34 mouse cellular contexts compared by ENCODE assay signal in genomic region chr6:135006372-135006771, GRCm38 (mm10). TPM values are rescaled to one million over a fixed set of nuclear protein-coding genes. Genes with fewer than 3 reads are reported as not detected.
DNase-seq lines count a peak whose midpoint lies in the region; ATAC-seq and TF ChIP-seq lines count a peak whose summit lies in the region.
"Had no signal": no experiment of that assay in that cellular context is flagged by ENCODE, and none has a peak within 500 bp of the region (broad histone marks: within the 10 kb centered on the region; RNA-seq: fewer than 3 reads in every experiment).

No protein-coding gene starts in this region.

- DNase-seq in embryonic facial prominence, embryonic 10.5 days (ENCODE audit: low spot score) = no peak
- DNase-seq in liver, postnatal 0 days = no peak
- DNase-seq in left cerebral cortex, postnatal 36 days (ENCODE audit: low spot score in 2 of 2) = no peak
- no peak for DNase-seq in layer of hippocampus, adult 11-12 months (ENCODE audit: low spot score)
- no peak for DNase-seq in urinary bladder, postnatal 25 days (ENCODE audit: low spot score)
- DNase-seq: adrenal gland, postnatal 25 days; cerebellum, adult 18-20 months; cerebellum, postnatal 25 days; forebrain, postnatal 0 days; heart, postnatal 36 days; kidney, adult 2 months; kidney, postnatal 36 days; retina, postnatal 1 day; right cerebral cortex, postnatal 14 days; thymus, adult 18-20 months; thymus, postnatal 25 days had no signal

- no peak overlapping the region for H3K4me3 ChIP-seq in embryonic facial prominence, embryonic 15.5 days (replicated peaks)
- no peak overlapping the region for H3K4me3 ChIP-seq in embryonic facial prominence, embryonic 10.5 days
- no peak overlapping the region for H3K4me3 ChIP-seq in liver, embryonic 12.5 days
- H3K4me3 ChIP-seq in liver, postnatal 0 days (ENCODE audit: low read depth, low read length) = no peak overlapping the region
- H3K4me3 ChIP-seq: embryonic facial prominence, embryonic 12.5 days; erythroblast, embryonic 14.5 days; forebrain, embryonic 12.5 days; heart, embryonic 15.5 days; hindbrain, embryonic 12.5 days; intestine, embryonic 15.5 days; limb, embryonic 10.5 days; limb, embryonic 15.5 days; lung, embryonic 15.5 days; midbrain, embryonic 10.5 days; midbrain, embryonic 15.5 days; neural tube, embryonic 15.5 days; stomach, embryonic 15.5 days had no signal

- H3K36me3 ChIP-seq in embryonic facial prominence, embryonic 15.5 days = no peaks in the 10 kb centered on the region
- no peaks in the 10 kb centered on the region for H3K36me3 ChIP-seq in embryonic facial prominence, embryonic 10.5 days (replicated peaks)
- H3K36me3 ChIP-seq in liver, embryonic 12.5 days = no peaks in the 10 kb centered on the region
- H3K36me3 ChIP-seq in liver, postnatal 0 days (replicated peaks; ENCODE audit: insufficient read depth, low read length) = no peaks in the 10 kb centered on the region
- H3K36me3 ChIP-seq: embryonic facial prominence, embryonic 12.5 days; forebrain, embryonic 12.5 days; heart, embryonic 15.5 days; hindbrain, embryonic 12.5 days; intestine, embryonic 15.5 days; limb, embryonic 10.5 days; limb, embryonic 15.5 days; lung, embryonic 15.5 days; midbrain, embryonic 10.5 days; midbrain, embryonic 15.5 days; neural tube, embryonic 15.5 days; stomach, embryonic 15.5 days had no signal

- intact Hi-C loops in left cerebral cortex, postnatal 36 days (cut with DNase I) = no loop called here

- no peaks in the 10 kb centered on the region for H3K9me3 ChIP-seq in embryonic facial prominence, embryonic 15.5 days (replicated peaks)
- H3K9me3 ChIP-seq in embryonic facial prominence, embryonic 10.5 days = no peaks in the 10 kb centered on the region
- no peaks in the 10 kb centered on the region for H3K9me3 ChIP-seq in liver, embryonic 12.5 days (replicated peaks)
- no peaks in the 10 kb centered on the region for H3K9me3 ChIP-seq in liver, postnatal 0 days (ENCODE audit: low read length)
- H3K9me3 ChIP-seq: embryonic facial prominence, embryonic 12.5 days; forebrain, embryonic 12.5 days; heart, embryonic 15.5 days; hindbrain, embryonic 12.5 days; intestine, embryonic 15.5 days; limb, embryonic 10.5 days; limb, embryonic 15.5 days; lung, embryonic 15.5 days; midbrain, embryonic 10.5 days; midbrain, embryonic 15.5 days; neural tube, embryonic 15.5 days; stomach, embryonic 15.5 days had no signal

- no peak overlapping the region for H3K27ac ChIP-seq in embryonic facial prominence, embryonic 15.5 days (replicated peaks)
- no peak overlapping the region for H3K27ac ChIP-seq in embryonic facial prominence, embryonic 10.5 days (replicated peaks)
- peak overlapping the region; percentile 71 for H3K27ac ChIP-seq in liver, embryonic 12.5 days
- H3K27ac ChIP-seq in liver, postnatal 0 days (ENCODE audit: low read depth) = no peak overlapping the region
- H3K27ac ChIP-seq: embryonic facial prominence, embryonic 12.5 days; forebrain, embryonic 12.5 days; heart, embryonic 15.5 days; hindbrain, embryonic 12.5 days; hindbrain, postnatal 0 days; intestine, embryonic 15.5 days; limb, embryonic 10.5 days; limb, embryonic 15.5 days; lung, embryonic 15.5 days; midbrain, embryonic 10.5 days; midbrain, embryonic 15.5 days; neural tube, embryonic 15.5 days; stomach, embryonic 15.5 days had no signal

- H3K9ac ChIP-seq in embryonic facial prominence, embryonic 15.5 days = no peak overlapping the region
- peak overlapping the region; percentile 32 for H3K9ac ChIP-seq in liver, embryonic 12.5 days
- H3K9ac ChIP-seq in liver, postnatal 0 days (replicated peaks) = no peak overlapping the region
- H3K9ac ChIP-seq: embryonic facial prominence, embryonic 12.5 days; forebrain, embryonic 12.5 days; forebrain, postnatal 0 days; heart, embryonic 15.5 days; hindbrain, embryonic 12.5 days; intestine, embryonic 15.5 days; limb, embryonic 15.5 days; lung, embryonic 15.5 days; midbrain, embryonic 15.5 days; neural tube, embryonic 15.5 days; stomach, embryonic 15.5 days had no signal

- H3K4me2 ChIP-seq in embryonic facial prominence, embryonic 15.5 days (replicated peaks) = no peak overlapping the region
- peak overlapping the region; percentile 44 for H3K4me2 ChIP-seq in liver, embryonic 12.5 days
- H3K4me2 ChIP-seq in liver, postnatal 0 days (ENCODE audit: low read depth, low read length) = peak overlapping the region; percentile 1; the same call in 1 of the 2 replicates
- H3K4me2 ChIP-seq: embryonic facial prominence, embryonic 12.5 days; forebrain, embryonic 12.5 days; heart, embryonic 15.5 days; hindbrain, embryonic 12.5 days; intestine, embryonic 15.5 days; limb, embryonic 15.5 days; lung, embryonic 15.5 days; midbrain, embryonic 15.5 days; neural tube, embryonic 15.5 days; stomach, embryonic 15.5 days had no signal

- no peaks in the 10 kb centered on the region for H3K4me1 ChIP-seq in embryonic facial prominence, embryonic 15.5 days
- 0 out of 2 replicates have a peak, but pooled peaks cover 2% of the 10 kb centered on the region for H3K4me1 ChIP-seq in embryonic facial prominence, embryonic 10.5 days
- peaks cover 55% of the 10 kb centered on the region for H3K4me1 ChIP-seq in liver, embryonic 12.5 days
- H3K4me1 ChIP-seq in liver, postnatal 0 days (ENCODE audit: insufficient read depth) = peaks cover 10% of the 10 kb centered on the region
- H3K4me1 ChIP-seq: embryonic facial prominence, embryonic 12.5 days; forebrain, embryonic 12.5 days; heart, embryonic 15.5 days; hindbrain, embryonic 12.5 days; intestine, embryonic 15.5 days; limb, embryonic 10.5 days; limb, embryonic 15.5 days; midbrain, embryonic 10.5 days; midbrain, embryonic 15.5 days; stomach, embryonic 15.5 days had no signal

- TF ChIP-seq CTCF in liver, postnatal 0 days (IDR thresholded peaks at IDR 0.05; ENCODE audit: low read depth) = no peak

- TF ChIP-seq EP300 in liver, postnatal 0 days (IDR thresholded peaks at IDR 0.05; ENCODE audit: low read depth) = 0 out of 2 replicates have a peak, but pooled peaks have one; percentile 29

- peak; percentile 19; the same call in 1 of the 2 replicates for ATAC-seq in embryonic facial prominence, embryonic 15.5 days (ENCODE audit: insufficient number of reproducible peaks, low FRiP score, low TSS enrichment, low read depth)
- ATAC-seq in common myeloid progenitor, adult 5-6 weeks (replicated peaks; ENCODE audit: low read depth, poor library complexity, severe bottlenecking) = peak; percentile 33
- ATAC-seq in liver, embryonic 12.5 days = peak; percentile 80
- peak; percentile 51 for ATAC-seq in liver, postnatal 0 days
- ATAC-seq: forebrain, postnatal 0 days; hindbrain, postnatal 0 days; intestine, embryonic 15.5 days; midbrain, embryonic 15.5 days had no signal

- H3K27me3 ChIP-seq in embryonic facial prominence, embryonic 15.5 days = no peaks in the 10 kb centered on the region
- no peaks in the 10 kb centered on the region for H3K27me3 ChIP-seq in embryonic facial prominence, embryonic 10.5 days (replicated peaks; ENCODE audit: low read depth, poor library complexity, severe bottlenecking)
- H3K27me3 ChIP-seq in liver, embryonic 12.5 days (replicated peaks) = no peaks in the 10 kb centered on the region
- H3K27me3 ChIP-seq in liver, postnatal 0 days (ENCODE audit: insufficient read depth, low read length) = no peaks in the 10 kb centered on the region
- H3K27me3 ChIP-seq: embryonic facial prominence, embryonic 12.5 days; forebrain, embryonic 12.5 days; heart, embryonic 15.5 days; hindbrain, embryonic 12.5 days; intestine, embryonic 15.5 days; limb, embryonic 15.5 days; lung, embryonic 15.5 days; midbrain, embryonic 15.5 days; neural tube, embryonic 15.5 days; stomach, embryonic 15.5 days had no signal

- WGBS in embryonic facial prominence, embryonic 15.5 days = 89% methylated on average over 4 of the region's 4 CpGs
- WGBS in embryonic facial prominence, embryonic 10.5 days = 95% methylated on average over 4 of the region's 4 CpGs
- WGBS in liver, embryonic 12.5 days (ENCODE audit: insufficient replicate concordance) = 23% methylated on average over 4 of the region's 4 CpGs
- WGBS in liver, postnatal 0 days (ENCODE audit: insufficient replicate concordance) = 41% methylated on average over 4 of the region's 4 CpGs

RNA-seq across cellular contexts. Expression of gene Ddx47, which starts 5.0 kb away (rescaled TPM):
- 101 and 108 TPM in 2 replicates for polyA plus RNA-seq in embryonic facial prominence, embryonic 15.5 days (2015; fragmentation: Nextera tagmentation; extraction: Ambion mirVana)
- 113 and 117 TPM in 2 replicates for polyA plus RNA-seq in embryonic facial prominence, embryonic 10.5 days (2016; fragmentation: Nextera tagmentation; extraction: Ambion mirVana)
- total RNA-seq in common myeloid progenitor, adult 5-6 weeks (2017) = 139 and 149 TPM in 2 replicates
- 84.5 and 87.3 TPM in 2 replicates for polyA plus RNA-seq in liver, embryonic 12.5 days (2016; fragmentation: Nextera tagmentation; extraction: Ambion mirVana)
- polyA plus RNA-seq in liver, postnatal 0 days (2015; fragmentation: Nextera tagmentation; extraction: Ambion mirVana) = 32.5 and 34.8 TPM in 2 replicates
- total RNA-seq in left cerebral cortex, postnatal 36 days (2021) = 10 to 100 TPM; 52.9 to 63.8 TPM

RNA-seq across cellular contexts. Expression of gene Apold1, which starts 24.9 kb away (rescaled TPM):
- polyA plus RNA-seq in embryonic facial prominence, embryonic 15.5 days (2015; fragmentation: Nextera tagmentation; extraction: Ambion mirVana) = 4.6 and 5.0 TPM in 2 replicates
- 2.6 and 2.7 TPM in 2 replicates for polyA plus RNA-seq in embryonic facial prominence, embryonic 10.5 days (2016; fragmentation: Nextera tagmentation; extraction: Ambion mirVana)
- total RNA-seq in common myeloid progenitor, adult 5-6 weeks (2017) = 0.39 and 0.64 TPM in 2 replicates
- polyA plus RNA-seq in liver, embryonic 12.5 days (2016; fragmentation: Nextera tagmentation; extraction: Ambion mirVana) = 2.2 and 2.3 TPM in 2 replicates
- 2.4 and 2.5 TPM in 2 replicates for polyA plus RNA-seq in liver, postnatal 0 days (2015; fragmentation: Nextera tagmentation; extraction: Ambion mirVana)
- 1 to 10 TPM; 3.2 to 8.0 TPM for total RNA-seq in left cerebral cortex, postnatal 36 days (2021)

RNA-seq across cellular contexts. Expression of gene Gprc5a, which starts 59.1 kb away (rescaled TPM):
- 6.8 and 8.3 TPM in 2 replicates for polyA plus RNA-seq in embryonic facial prominence, embryonic 15.5 days (2015; fragmentation: Nextera tagmentation; extraction: Ambion mirVana)
- 2.5 and 2.8 TPM in 2 replicates for polyA plus RNA-seq in embryonic facial prominence, embryonic 10.5 days (2016; fragmentation: Nextera tagmentation; extraction: Ambion mirVana)
- 0.15 and 0.69 TPM in 2 replicates for total RNA-seq in common myeloid progenitor, adult 5-6 weeks (2017)
- 0.64 and 0.74 TPM in 2 replicates for polyA plus RNA-seq in liver, embryonic 12.5 days (2016; fragmentation: Nextera tagmentation; extraction: Ambion mirVana)
- 0.21 and 0.32 TPM in 2 replicates for polyA plus RNA-seq in liver, postnatal 0 days (2015; fragmentation: Nextera tagmentation; extraction: Ambion mirVana)
- total RNA-seq in left cerebral cortex, postnatal 36 days (2021) = under 1 TPM; 0.30 to 0.43 TPM
- total RNA-seq: layer of hippocampus, postnatal 25 days had no signal
- polyA plus RNA-seq: erythroblast, embryonic 14.5 days had no signal

Comparison
In these comparisons a context has a peak if more than half of its experiments do, and no peak if none do; other contexts are left out.
1. ATAC-seq: peak in every context shown above with its lines; median percentile 80 in liver, embryonic 12.5 days; 51 in liver, postnatal 0 days; 33 in common myeloid progenitor, adult 5-6 weeks; 19 in embryonic facial prominence, embryonic 15.5 days.